Mouse (Mus musculus) C2C12 (cell line): ENCODE measurements around the gene Amacr. TPM values are rescaled to one million over a fixed set of nuclear protein-coding genes. Genes with fewer than 3 reads are reported as not detected.
"Not testable (repeated sequence)": the region's sequence is repeated elsewhere in the genome, so short reads cannot be mapped to it uniquely, and the experiment has no call there.

Source experiments
- H3K27me3 ChIP-seq: one replicate; pipeline ENCODE4 v1.6.1; 2011; ENCODE audit not compliant: control insufficient read depth, insufficient read depth, insufficient read length
- H3K36me3 ChIP-seq: one replicate; pipeline ENCODE4 v1.6.1; 2011; ENCODE audit not compliant: control insufficient read depth, insufficient read depth
- H3K4me3 ChIP-seq: one replicate; pipeline ENCODE4 v1.5.1; 2011; ENCODE audit warnings: mild to moderate bottlenecking, control low read depth; ENCODE audit not compliant: poor library complexity, insufficient read depth, severe bottlenecking
- H3K79me2 ChIP-seq: one replicate; pipeline ENCODE4 v1.6.1; 2011; ENCODE audit not compliant: control insufficient read depth, insufficient read depth
- H3K79me3 ChIP-seq: one replicate; pipeline ENCODE4 v1.6.1; 2011; ENCODE audit warnings: low read depth, control low read depth
- H3ac ChIP-seq: one replicate; pipeline ENCODE3; 2011; ENCODE audit warnings: low read depth; ENCODE audit not compliant: control insufficient read depth, insufficient read length
- CEBPB ChIP-seq: IDR thresholded peaks from one replicate; pipeline ENCODE4 v1.6.1; 2011; ENCODE audit warnings: low read depth, mild to moderate bottlenecking, control low read depth, moderate library complexity
- CTCF ChIP-seq: IDR thresholded peaks from one replicate; pipeline ENCODE4 v1.5.1; 2011; ENCODE audit not compliant: control insufficient read depth, insufficient read depth, insufficient read length
- FOSL1 ChIP-seq: IDR thresholded peaks from one replicate; pipeline ENCODE4 v1.8.0; 2011; ENCODE audit warnings: mild to moderate bottlenecking, low read length; ENCODE audit not compliant: poor library complexity, insufficient read depth, severe bottlenecking
- MAX ChIP-seq: IDR thresholded peaks from one replicate; pipeline ENCODE4 v1.6.1; 2011; ENCODE audit warnings: mild to moderate bottlenecking, control low read depth
- MYOD1 ChIP-seq: IDR thresholded peaks from one replicate; pipeline ENCODE4 v1.6.1; 2011; ENCODE audit warnings: low read depth; ENCODE audit not compliant: control insufficient read depth, insufficient read length
- MYOG ChIP-seq: IDR thresholded peaks from one replicate; pipeline ENCODE4 v1.6.1; 2011; ENCODE audit not compliant: control insufficient read depth, insufficient read length; ENCODE audit errors: extremely low read depth
- USF1 ChIP-seq: IDR thresholded peaks from one replicate; pipeline ENCODE4 v1.6.1; 2011; ENCODE audit warnings: low read depth, mild to moderate bottlenecking, control low read depth, moderate library complexity
- polyA plus RNA-seq: library from polyadenylated mRNA; unstranded; fragments of >200 nt; fragmentation: generic; extraction: Trizol; gene quantifications from one replicate; pipeline ENCODE4 v1.2.1, GENCODE M21; 2012; ENCODE audit warnings: missing spikeins

Gene Amacr
- polyA plus RNA-seq, 1 experiment: 19.7 TPM

- no peaks in the 10 kb centered on the region for H3K27me3 ChIP-seq
- TF ChIP-seq CEBPB: no peak
- no peak for TF ChIP-seq MYOG
- no peak for TF ChIP-seq MYOD1
- no peak for TF ChIP-seq USF1
- no peak for TF ChIP-seq FOSL1
- TF ChIP-seq CTCF: no peak
- no peak for TF ChIP-seq MAX
These were observed 844 bp upstream of the Amacr start for GRCm38 (mm10) chr15:10980712-10981111.

GRCm38 (mm10) chr15:10982064-10982435 lies 494 bp downstream of the Amacr start:
- TF ChIP-seq MYOG (no peak), MYOD1 (no peak), FOSL1 (no peak), CTCF (no peak)
- peak overlapping the region; percentile 73 for H3ac ChIP-seq
- no peaks in the 10 kb centered on the region for H3K79me3 ChIP-seq
- no peaks in the 10 kb centered on the region for H3K79me2 ChIP-seq
- H3K36me3 ChIP-seq: peaks cover 3% of the 10 kb centered on the region
- peak overlapping the region; percentile 58 for H3K4me3 ChIP-seq
- H3K27me3 ChIP-seq: no peaks in the 10 kb centered on the region

More at GRCm38 (mm10) chr15:10980712-10981111, 844 bp upstream of the Amacr start:
- H3ac ChIP-seq: no peak overlapping the region
- H3K79me2 ChIP-seq: no peaks in the 10 kb centered on the region
- no peaks in the 10 kb centered on the region for H3K79me3 ChIP-seq
- no peak overlapping the region for H3K4me3 ChIP-seq
- H3K36me3 ChIP-seq: no peaks in the 10 kb centered on the region

GRCm38 (mm10) chr15:10985756-10986155 lies 4.2 kb downstream of the Amacr start:
- H3K27me3 ChIP-seq: no peaks in the 10 kb centered on the region
- H3K79me3 ChIP-seq: no peaks in the 10 kb centered on the region
- no peak overlapping the region for H3ac ChIP-seq
- no peak for TF ChIP-seq MAX
- TF ChIP-seq MYOD1: no peak
- no peak for TF ChIP-seq CTCF
- no peak for TF ChIP-seq MYOG
- TF ChIP-seq CEBPB: no peak
- no peak for TF ChIP-seq USF1
- TF ChIP-seq FOSL1: no peak
- H3K4me3 ChIP-seq: no peak overlapping the region
- no peaks in the 10 kb centered on the region for H3K79me2 ChIP-seq
- H3K36me3 ChIP-seq: peaks cover 3% of the 10 kb centered on the region

- not testable (repeated sequence) for H3K36me3 ChIP-seq, H3K4me3 ChIP-seq, H3K27me3 ChIP-seq, H3K79me2 ChIP-seq, H3ac ChIP-seq, H3K79me3 ChIP-seq
These were observed 4.9 kb downstream of the Amacr start for GRCm38 (mm10) chr15:10986477-10986876.

GRCm38 (mm10) chr15:10990411-10990810 lies 8.9 kb downstream of the Amacr start:
- no peaks in the 10 kb centered on the region for H3K79me2 ChIP-seq
- H3ac ChIP-seq: no peak overlapping the region
- TF ChIP-seq MYOD1 (no peak), MAX (no peak), MYOG (no peak), CEBPB (no peak), USF1 (no peak), CTCF (no peak), FOSL1 (no peak)
- H3K36me3 ChIP-seq: peaks cover 16% of the 10 kb centered on the region
- no peaks in the 10 kb centered on the region for H3K27me3 ChIP-seq
- no peak overlapping the region for H3K4me3 ChIP-seq
- no peaks in the 10 kb centered on the region for H3K79me3 ChIP-seq

- H3K27me3 ChIP-seq: no peaks in the 10 kb centered on the region
- H3K79me2 ChIP-seq: no peaks in the 10 kb centered on the region
- TF ChIP-seq MYOG: no peak
- peak; percentile 5 for TF ChIP-seq CTCF
- no peaks in the 10 kb centered on the region for H3K79me3 ChIP-seq
- no peak overlapping the region for H3ac ChIP-seq
- no peak overlapping the region for H3K4me3 ChIP-seq
- peaks cover 16% of the 10 kb centered on the region for H3K36me3 ChIP-seq
These were observed 10.0 kb downstream of the Amacr start for GRCm38 (mm10) chr15:10991566-10991965.

GRCm38 (mm10) chr15:10999832-11000231 lies 18.3 kb downstream of the Amacr start:
- H3K4me3 ChIP-seq: no peak overlapping the region
- no peak for TF ChIP-seq MYOD1
- TF ChIP-seq USF1: no peak
- TF ChIP-seq CTCF: no peak
- TF ChIP-seq MYOG: no peak
- TF ChIP-seq CEBPB: no peak
- no peak for TF ChIP-seq FOSL1
- no peak for TF ChIP-seq MAX
- peaks cover 4% of the 10 kb centered on the region for H3K36me3 ChIP-seq
- no peaks in the 10 kb centered on the region for H3K79me2 ChIP-seq
- H3K27me3 ChIP-seq: peaks cover 4% of the 10 kb centered on the region
- H3K79me3 ChIP-seq: no peaks in the 10 kb centered on the region
- H3ac ChIP-seq: no peak overlapping the region
